Mouse (Mus musculus): ENCODE data around the gene Ankrd49.

GRCm38 (mm10) chr9:14764765-14765164, 19.9 kb downstream of the Ankrd49 start:
- TF ChIP-seq EP300 (IDR thresholded peaks at IDR 0.05; ENCODE audit: low read depth) (no peak), CTCF (IDR thresholded peaks at IDR 0.05; ENCODE audit: low read depth) (peak; percentile 72)

All from liver, postnatal 0 days (tissue).